Mouse (Mus musculus) kidney, adult 9 months (tissue): Measurements from ENCODE around the gene Tshz2.

ENCODE experiments used
- DNase-seq: peaks from one replicate; pipeline ENCODE4 v3.0.0; 2022

The Tshz2 gene

DNA sequence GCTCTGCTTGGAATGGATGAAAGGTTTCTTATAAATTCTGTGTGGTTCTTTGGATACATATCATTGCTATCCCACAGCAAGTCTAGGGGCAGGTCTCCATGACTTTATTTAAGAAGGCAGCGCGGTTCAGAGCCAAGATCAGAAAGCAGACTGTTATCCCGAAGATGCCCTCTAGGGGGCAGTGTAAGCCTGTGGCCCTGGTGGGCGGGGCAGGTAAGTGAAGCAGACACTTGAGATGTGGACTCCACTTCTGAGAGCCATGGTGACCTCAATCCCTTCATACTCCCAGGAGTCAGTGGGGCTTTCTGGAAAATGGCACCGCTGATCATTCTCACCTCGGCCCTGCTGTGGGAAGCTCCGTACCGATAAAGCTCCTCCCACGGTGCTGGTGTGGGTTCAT lies 422.6 kb downstream of the Tshz2 start:
- peak; percentile 66 for DNase-seq

DNA sequence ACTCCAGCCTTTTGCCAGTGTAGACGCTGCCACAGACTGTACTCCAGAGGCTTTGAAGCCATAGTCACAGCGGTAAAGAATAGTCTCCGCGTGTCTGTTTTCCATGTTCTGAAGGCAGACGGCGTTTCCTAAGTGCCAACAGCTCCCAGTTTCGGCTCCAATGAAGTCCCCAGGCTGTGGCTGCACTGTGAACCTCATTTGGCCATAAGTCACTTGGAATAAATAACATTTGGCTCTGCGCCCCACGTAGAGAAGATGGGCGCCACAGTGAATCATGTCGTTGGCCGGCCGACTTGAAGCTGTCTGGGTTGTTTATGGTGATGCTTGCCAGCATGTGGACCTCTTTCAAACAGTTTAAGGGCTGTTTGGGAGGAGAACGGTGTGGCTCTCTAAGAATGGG lies 426.0 kb downstream of the Tshz2 start:
- no peak for DNase-seq

DNA sequence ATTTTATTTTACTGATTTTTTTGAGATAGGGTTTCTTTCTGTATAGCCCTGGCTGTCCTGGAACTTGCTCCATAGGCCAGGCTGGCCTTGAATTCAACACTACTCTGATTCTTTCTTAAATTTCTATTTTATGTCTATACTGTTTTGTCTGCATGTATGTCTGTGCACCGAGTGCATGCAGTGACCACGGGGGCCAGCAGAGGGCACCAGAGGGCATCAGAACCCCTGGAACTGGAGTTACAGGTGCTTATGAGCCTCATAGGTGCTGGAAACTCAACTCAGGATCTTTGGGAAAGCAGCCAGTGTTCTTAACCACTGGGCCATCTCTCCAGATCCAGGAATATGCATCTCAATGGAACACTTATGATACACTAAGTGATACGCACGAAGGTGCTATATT lies 427.3 kb downstream of the Tshz2 start:
- DNase-seq, result peak; percentile 49

DNA sequence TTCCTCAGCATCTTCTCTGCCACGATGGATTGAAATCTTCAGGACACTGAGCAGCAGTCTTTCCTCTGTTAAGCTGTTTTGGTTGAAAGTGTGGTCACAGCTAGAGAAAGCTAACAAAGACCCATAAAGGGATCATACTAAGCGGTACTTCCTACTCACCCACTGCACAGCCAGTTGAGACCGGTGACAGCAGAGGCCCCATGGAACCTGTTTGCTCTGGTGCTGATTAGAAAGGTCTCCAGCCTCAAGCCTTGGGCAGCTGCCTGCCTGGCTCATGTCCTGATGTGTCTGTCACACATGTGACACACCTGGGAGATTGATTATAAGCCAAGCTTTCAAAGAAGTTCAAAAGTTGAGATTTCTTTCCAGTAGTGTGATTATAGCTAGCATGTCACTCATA lies 429.6 kb downstream of the Tshz2 start:
- DNase-seq, result no peak

DNA sequence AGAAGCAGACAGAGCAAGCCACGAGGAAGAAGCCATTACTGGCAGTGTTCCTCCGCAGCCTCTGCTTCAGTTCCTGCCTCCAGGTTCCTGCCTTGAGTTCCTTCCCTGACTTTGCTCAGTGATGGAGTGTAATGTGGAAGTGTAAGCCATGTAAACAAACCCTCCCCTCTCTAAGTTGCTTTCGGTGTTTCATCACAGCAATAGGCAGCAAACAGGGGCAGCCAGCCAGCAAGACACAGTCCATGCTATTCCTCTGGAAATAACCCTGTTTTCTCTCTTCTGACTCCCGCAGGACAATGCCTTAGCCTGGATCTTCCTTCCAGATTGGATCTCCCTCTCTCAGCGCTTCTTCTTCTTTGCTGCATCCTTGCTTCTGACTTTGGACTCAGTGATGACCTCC lies 437.2 kb downstream of the Tshz2 start:
- DNase-seq, result no peak

DNA sequence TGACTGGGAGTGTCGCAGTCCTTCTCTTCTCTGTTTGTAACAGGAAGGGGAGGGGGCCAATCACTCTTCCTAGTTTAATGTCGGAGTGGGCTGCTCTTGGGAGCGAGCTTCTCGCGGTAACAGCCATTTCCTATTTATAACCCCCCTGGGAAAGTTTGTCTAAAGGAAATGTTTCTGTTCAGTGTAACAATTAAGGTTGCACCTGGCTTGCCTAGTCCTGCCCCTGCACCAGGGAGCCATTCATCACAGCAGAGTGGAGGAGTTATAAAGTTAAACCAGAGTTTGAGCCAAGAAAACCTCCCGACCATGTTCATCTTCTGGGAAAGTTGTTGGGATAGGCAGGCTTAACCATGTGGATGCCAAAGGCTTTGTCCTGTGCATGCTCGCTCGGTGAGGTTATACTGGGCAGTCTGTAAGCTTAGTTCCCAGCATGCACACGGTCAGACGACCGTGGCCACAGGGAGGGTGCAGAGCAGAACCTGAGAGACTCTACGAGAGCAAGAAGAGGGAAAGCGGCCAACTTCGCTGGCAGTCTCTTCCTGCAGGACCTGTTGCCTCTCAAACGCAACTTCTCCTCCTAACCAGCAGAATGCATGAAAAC lies 437.9 kb downstream of the Tshz2 start:
- no peak for DNase-seq

DNA sequence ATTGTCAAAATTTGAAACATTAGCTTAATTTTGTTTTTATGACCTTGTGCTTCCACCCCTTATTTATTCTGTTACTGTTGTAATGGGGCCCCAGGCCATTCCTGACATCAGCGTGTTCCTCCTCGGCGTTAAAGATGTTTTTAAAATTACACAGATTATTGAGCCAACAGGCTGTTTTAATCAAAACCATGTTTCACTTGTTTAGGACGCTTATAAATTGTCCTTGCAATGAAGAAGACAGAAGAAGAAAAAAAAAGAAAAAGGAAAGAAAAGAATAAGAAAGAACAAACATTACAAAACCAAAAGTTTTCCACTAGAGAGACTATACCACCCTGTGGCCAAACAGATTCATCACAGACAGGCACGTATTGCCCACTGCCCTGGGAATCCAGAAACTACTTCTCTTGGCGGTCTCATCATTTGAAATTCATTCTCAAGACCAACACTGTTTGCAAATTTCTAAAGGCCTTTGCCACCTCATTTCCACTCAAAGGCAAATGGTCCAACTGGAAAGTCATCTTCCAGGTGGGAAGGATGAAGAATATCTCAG lies 444.2 kb downstream of the Tshz2 start:
- DNase-seq, result peak; percentile 26

DNA sequence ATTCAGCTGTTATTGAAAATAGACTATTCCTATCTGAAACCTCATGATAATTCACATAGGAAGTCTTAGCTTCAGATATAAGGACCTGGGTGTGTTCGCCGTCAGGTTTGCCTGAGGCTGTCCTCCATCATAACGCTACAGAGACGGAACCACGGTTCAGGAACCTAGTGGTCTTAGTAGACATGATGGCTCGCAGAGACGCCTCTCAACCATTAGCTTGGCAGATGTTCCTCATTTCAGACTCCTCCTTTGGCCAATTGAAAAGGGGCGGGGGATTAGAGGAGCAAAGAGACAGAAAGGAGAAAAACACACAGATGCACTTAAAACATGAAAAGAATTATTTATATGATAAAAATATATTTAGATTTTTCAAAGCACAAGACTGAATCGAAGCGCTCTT lies 445.2 kb downstream of the Tshz2 start:
- no peak for DNase-seq

DNA sequence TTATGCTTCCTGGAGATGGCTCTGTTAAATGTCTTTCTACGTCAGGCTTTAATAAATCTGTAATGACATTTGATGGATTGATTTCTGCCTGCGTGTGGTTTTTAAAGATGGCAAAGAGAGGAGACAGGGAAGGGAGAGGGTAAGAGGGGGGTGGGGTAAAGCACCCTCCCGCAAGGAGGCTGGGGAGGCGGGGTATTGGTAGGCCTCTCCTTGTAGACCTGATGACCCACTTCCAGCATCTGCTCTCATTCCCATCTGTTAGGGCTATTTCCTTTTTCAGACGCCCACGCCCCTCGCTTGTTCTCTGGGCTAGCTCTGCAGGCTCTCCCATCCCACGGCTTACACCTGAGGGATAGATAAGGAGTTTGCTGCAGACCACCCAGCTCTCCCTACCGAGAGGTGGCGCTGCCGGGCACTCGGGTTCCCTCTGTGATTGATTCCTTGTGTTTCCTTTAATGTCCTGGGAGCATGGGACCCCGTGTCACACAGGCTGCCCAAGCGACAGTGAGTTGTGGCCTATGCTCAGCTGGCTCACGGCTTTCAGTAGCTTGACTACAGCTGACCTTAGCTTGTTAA lies 445.7 kb downstream of the Tshz2 start:
- no peak for DNase-seq

DNA sequence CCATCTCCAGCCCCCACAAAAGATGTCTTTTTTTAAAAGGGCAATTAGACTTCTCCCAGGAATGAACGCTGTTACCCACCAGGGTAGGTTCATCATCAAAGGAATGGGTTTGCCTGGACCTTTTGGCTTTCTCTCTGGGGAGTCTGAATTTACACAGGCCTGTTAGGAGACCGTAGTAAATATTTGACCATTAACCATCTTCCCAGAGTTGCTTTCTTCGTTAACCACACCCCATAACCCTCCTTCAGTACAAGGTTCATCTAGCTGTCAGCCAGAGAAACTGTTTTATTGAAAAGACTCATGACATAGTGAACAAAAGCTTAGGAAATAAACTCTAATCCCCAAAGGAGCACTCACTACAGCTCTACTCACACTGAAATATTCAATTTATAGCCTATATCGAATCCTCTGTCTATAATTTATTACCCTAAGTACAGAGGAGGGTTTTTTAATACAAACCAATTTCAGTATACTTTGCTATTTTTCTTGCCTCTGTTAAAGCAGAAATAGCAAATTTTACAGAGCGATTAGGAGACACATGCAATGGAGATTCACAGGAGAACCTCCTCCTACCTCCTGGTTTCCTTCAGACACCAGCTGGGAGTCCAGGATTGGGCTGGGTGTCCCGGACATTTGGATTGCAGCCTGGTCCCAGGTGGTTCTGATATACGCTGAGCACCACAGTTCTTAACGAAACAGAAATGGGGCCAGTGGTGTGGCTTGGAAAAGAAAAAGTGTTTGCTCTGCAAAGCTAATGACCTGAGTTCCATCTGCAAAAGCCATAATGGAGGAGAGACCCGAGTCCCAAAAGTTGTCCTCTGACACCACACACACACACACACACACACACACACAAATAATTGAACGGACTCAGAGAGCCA lies 459.0 kb downstream of the Tshz2 start:
- peak; percentile 82 for DNase-seq

DNA sequence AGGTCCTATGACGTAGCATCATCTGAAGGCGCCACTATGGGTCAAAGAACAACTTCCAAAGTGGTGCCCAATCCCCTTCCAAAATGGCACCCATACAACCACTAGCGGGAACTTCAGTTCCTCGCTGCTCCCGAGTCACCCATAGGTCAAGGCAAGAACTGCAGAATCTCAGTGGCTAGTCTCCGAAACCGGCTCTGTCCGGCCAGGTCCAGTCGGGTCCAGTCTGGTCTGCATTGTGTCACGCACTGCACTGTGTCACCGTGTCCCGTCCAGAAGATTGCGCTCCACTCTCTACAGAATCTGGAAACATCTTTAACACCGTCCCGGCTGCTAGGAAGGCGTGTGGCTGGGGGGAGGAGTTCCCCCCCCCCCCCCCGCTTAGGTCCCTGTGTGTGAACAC lies 461.4 kb downstream of the Tshz2 start:
- DNase-seq, result no peak

DNA sequence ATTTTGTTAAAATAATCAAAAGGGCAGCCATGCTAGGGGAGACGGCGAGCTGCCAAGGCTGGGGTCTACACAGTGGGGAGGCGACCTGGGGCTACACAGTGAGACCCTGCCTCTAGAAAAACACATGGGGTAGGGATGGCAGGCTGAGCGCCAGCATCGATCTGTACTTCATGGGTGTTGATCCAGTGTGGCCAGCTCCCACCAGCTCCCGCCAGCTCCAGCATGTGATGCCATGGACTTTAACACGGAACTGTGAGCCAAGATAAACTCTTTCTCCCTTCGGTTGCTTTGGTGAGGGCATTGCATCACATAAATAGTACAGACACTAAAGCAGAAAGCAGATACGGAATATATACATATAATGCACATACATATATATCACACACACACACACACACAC lies 462.1 kb downstream of the Tshz2 start:
- DNase-seq, result peak; percentile 61

DNA sequence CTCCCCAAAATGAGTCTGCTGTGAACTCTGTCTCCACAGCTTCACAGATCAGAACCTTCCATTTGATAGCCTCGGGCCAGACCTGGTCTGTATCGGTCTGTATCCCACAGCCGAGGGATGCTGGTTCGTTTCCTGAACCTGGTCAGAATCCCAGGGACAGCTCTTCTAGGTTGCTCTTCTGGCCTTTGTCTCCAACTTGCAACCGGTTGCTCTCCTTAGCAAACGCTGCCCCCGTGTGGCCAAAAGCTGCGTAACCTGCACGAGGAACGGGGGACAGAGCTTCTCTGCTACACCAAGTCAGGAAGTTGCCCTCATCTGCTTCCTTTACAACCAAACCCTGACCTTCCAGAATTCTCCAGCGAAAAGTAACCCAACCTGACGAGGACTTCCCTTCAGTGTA lies 468.3 kb downstream of the Tshz2 start:
- DNase-seq, result peak; percentile 91

DNA sequence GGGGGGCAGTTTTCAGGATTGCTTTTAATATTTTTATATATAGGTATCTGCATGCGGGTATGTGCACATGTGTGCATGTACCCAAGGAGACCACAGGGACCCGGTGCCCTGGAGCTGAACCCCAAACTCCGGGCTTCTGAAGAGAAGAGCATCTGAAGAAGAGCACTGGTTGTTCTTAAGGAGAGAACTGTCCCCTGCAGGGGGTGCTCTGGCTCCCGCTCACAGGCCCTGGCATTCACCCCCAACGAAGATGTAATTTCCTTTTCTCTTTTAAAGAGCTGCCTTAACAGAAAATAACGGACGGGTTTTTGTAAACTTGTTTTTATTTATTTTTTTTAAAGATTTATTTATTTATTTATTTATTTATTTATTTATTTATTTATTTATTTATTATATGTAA lies 469.1 kb downstream of the Tshz2 start:
- DNase-seq, result no peak

DNA sequence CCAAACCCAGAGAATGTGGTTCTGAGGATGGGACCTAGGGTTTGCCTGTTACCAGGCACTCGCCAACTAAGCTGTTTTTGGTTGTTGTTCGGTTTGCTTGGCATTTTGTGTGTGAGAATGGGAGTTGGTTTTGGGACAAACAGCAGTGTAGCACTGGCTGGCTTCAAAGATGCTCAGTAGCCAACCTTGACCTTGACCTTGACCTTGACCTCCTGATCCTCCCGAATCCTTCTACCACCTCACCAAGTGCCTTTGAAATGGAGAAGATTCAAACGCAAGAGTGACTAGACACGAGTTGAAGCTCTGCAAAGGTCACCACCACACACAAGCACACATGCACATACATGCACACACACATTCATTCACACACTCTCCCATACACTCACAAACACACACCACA lies 470.5 kb downstream of the Tshz2 start:
- DNase-seq, result no peak

DNA sequence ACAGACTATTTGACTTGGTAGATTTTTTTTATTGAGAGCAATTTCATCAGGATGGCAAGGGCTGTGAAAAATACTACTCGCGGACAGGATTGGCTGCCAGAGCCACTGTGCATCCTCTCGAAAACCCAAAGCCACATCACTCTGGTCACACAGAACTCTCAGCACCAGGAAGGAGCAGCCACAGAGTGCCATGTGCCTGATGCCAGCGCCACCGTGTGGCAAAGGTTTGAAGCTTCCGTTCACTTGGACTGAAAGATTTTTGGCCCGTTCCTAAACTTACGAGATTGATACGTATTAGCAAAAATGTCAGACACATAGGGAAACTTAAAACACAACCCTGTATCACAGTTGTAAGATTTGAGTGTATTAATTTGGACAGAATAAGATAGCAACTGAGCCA lies 471.0 kb downstream of the Tshz2 start:
- DNase-seq, result peak; percentile 60

DNA sequence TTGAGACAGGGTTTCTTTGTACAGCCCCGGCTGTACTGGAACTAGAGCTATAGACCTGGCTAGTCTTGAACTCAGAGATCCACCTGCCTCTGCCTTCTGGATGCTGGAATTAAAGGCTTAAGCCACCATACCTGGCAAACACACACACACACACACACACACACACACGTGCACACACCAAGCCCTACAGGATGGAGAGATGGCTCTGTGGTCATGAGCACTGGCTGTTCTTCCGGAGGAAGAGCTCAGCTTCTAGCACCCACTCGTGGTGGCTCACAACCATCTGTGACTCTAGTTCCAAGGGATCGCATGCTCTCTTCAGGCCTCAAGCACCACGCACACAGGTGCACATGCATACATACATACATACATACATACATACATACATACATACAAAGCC lies 471.6 kb downstream of the Tshz2 start:
- no peak for DNase-seq

DNA sequence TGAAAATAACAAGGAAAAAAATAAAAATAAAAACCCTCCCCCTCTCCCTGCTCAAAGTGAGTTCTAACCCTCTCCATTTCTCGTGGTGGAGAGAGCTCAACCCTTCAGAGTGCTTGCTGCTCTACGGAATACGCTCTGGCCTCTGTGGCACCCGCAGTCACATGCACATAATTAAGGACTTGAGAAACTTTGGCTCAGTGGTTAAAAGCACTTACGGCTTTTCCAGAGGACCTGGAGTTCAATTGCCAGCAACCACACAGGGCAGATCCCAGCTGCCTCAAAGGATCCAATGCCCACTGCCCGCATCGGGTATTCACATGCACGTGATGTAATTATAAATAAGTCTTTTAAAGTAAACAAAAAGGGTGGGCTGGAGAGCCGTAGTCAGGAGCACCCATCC lies 473.2 kb downstream of the Tshz2 start:
- no peak for DNase-seq

DNA sequence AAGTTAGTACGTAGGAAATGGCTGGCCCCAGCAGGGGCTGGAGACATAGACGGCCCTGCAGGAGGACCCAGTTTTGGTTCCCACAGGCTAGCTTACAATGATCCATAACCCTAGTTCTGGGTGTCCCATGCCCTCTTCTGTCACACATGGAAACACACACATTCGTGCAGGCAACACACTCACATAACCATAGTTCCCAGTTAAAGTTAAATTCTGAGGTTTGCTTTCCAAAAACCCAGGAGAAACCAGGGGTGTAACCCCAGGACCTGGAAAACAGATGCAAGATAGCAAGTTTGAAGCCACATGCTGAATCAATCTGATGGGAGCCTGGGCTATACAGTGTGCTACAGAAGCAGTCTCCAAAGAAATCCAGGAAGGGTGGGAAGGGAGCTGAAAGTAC lies 475.0 kb downstream of the Tshz2 start:
- DNase-seq, result no peak

DNA sequence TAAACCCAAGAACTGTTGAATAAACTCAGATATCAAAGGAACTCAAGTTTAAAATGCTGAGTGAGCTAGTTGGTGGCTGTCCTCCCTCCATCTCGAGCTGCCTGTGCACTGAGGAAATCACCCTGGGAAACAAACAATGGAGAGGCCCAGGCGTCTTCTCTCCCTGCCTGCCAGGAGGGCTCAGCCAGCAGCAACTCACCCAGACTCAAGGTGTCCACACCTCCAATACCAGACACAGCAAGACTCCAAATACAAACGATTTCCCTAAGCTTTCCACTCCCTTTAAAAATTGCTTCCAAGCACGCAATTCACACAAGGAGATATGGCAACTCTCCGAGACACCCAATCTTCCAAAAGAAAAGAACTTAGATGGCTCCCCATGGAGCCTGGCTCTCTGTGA lies 476.7 kb downstream of the Tshz2 start:
- no peak for DNase-seq

DNA sequence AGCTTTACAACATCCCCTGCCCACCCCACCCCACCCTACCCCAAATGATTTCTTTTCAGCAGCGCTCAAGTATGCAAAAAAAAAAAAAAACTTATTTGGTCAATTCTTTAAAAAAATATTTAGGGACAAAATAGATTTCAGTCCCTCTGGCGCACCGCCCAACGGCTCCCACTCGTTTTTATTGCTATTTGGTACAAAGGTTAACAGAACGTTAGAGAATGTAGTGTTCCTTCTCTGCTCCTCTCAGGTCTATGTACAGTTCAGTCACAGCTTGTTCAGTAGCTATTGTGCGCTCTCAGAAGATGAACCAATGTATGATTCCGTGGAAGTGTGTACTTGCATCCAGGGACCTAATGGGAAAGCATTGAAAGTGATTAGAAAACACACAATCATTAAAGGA lies 477.5 kb downstream of the Tshz2 start:
- peak; percentile 55 for DNase-seq

DNA sequence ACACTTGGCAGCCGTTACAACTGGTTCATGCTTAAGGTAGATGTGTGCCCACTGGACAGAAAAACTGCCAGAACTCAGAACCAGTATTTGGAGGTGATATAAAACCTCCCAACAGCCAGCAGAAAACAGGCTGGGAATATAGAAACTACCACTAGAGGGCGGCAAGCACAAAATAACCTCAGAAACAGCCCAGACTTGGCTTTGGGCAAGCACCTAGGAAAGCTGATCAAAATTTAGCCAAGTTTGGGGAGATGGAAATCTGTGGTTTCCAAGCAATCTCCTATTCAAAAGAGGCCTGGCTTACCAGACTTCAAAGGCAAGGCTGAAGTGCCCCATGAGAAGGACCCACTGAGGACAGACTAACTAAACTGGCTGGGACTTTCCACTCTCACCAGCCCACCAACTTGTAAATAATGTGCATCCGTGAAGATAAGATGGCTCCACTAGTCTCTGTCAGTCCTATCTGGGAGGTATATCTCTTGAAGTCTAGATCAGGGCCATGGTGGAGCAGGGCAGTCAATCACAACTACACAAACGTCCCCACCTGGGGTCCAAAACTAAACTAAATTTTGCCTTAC lies 484.0 kb downstream of the Tshz2 start:
- DNase-seq, result peak; percentile 86

DNA sequence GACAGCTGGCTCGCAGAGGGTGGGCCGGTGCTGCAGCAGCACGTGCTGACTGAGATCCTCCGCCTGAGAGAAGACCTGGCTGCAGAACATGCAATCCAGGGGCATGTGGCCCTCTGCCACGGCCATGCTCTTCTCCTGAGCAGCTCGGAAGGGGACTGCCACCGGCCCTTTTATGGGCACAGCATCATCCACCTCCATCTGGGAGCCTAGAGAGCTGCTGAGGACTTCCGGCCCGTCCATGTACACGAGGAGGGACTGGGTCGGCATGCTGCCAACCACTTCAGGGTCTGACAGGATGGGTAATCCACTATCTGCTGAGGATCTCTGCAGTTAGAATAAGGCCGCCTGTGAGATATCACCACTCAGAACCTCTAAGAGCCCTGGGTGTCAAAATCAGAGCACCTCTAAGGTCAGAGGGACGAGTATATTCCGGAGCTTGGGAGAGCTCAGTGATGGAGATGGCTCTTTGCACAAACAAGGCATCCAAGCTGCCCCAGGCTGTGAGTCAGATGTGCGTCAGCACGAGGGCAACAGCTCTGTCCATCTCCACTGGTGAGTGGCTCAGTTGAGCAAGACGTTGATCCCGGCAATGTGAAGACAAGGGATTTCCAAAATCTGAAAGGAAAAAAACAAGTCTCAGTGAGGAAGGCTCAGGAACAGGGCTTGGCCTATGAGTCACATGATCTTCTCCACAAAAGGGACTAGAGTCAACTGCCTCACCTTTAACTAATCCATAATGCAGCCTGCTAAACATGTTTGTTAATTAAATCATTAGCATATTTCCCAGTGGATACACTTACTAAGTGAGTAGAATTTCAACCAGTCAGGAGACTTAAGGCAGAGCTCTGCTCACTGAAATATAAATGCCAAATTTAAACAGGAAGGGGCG lies 487.6 kb downstream of the Tshz2 start:
- DNase-seq, result no peak
